Mouse (Mus musculus) cerebellum, adult 2 months (tissue): ENCODE results near the gene Ptf1a. TPM values are rescaled to one million over a fixed set of nuclear protein-coding genes. Genes with fewer than 3 reads are reported as not detected.

Experiments
- DNase-seq, 2 experiments: peaks; one replicate each; pipeline ENCODE4 v3.0.0; 2021
- H3K27ac ChIP-seq: fragments of 200-500 bp; 2 replicates; pipeline ENCODE4 v1.5.1; 2012; ENCODE audit warnings: low read length, control low read depth, inconsistent platforms; ENCODE audit not compliant: insufficient read depth
- H3K27me3 ChIP-seq: fragments of 200-500 bp; 2 replicates; pipeline ENCODE4 v1.6.1; 2012; ENCODE audit warnings: inconsistent platforms, mild to moderate bottlenecking, low read length, moderate library complexity; ENCODE audit not compliant: control insufficient read depth, insufficient read depth
- H3K4me1 ChIP-seq: fragments of 200-500 bp; 2 replicates; pipeline ENCODE4 v1.6.1; 2011; ENCODE audit warnings: low read length; ENCODE audit not compliant: control insufficient read depth, insufficient read depth
- H3K4me3 ChIP-seq: fragments of 200-500 bp; replicated peaks from 2 replicates; pipeline ENCODE3; 2011; ENCODE audit warnings: mild to moderate bottlenecking, low read depth, low read length, control low read depth; ENCODE audit not compliant: insufficient read depth
- CTCF ChIP-seq: fragments of 200-500 bp; IDR thresholded peaks from 2 replicates; pipeline ENCODE4 v1.5.1; 2011; ENCODE audit warnings: low read depth, mild to moderate bottlenecking, control low read depth, low read length, moderate library complexity, borderline replicate concordance; ENCODE audit not compliant: insufficient read depth
- POLR2A ChIP-seq: fragments of 200-500 bp; IDR thresholded peaks from 2 replicates; pipeline ENCODE4 v1.6.1; 2011; ENCODE audit warnings: low read length, control low read depth, borderline replicate concordance; ENCODE audit not compliant: insufficient read depth
- WGBS: fragments of 180-500 bp; shearing (Covaris S2); methylation state at CpG from one replicate; pipeline ENCODE4 v1.1.7; 2018; 5-methylcytosine and 5-hydroxymethylcytosine counted together
- polyA plus RNA-seq: library from polyadenylated mRNA; depleted of rRNA; stranded (reverse); fragments of >200 nt; gene quantifications from 2 replicates; pipeline ENCODE4 v1.2.3, GENCODE M21; 2012

Ptf1a gene
- polyA plus RNA-seq, 1 experiment = 0.08 TPM

DNA sequence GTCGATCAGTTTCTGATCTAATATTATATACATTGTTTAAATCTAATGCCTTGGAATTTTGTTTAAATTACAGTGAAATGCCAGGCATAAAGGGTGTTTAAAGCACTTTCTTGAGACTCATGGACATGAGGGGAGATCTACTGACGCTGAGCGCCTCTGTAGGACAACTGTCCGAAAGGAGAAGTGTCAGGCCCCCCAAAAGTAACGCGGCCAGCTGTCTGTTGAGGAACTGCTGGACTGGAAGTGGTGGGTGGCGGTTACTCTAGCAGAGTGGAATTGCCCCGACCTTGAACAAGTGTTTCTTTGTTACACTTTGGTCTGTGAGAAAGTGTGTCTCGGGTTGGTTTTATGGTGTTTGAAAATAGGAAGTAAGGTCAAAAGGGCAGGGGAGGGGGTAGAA, 1.1 kb upstream of the Ptf1a start:
- Histone ChIP-seq H3K4me3 (no peak overlapping the region), H3K27ac (no peak overlapping the region), H3K4me1 (no peaks in the 10 kb centered on the region; the same call in 1 of the 2 replicates), H3K27me3 (peaks cover 3% of the 10 kb centered on the region; the same call in 1 of the 2 replicates)
- 12% methylated on average over 9 of the region's 9 CpGs for WGBS
- TF ChIP-seq CTCF (no peak), POLR2A (no peak)
- DNase-seq = no peak

DNA sequence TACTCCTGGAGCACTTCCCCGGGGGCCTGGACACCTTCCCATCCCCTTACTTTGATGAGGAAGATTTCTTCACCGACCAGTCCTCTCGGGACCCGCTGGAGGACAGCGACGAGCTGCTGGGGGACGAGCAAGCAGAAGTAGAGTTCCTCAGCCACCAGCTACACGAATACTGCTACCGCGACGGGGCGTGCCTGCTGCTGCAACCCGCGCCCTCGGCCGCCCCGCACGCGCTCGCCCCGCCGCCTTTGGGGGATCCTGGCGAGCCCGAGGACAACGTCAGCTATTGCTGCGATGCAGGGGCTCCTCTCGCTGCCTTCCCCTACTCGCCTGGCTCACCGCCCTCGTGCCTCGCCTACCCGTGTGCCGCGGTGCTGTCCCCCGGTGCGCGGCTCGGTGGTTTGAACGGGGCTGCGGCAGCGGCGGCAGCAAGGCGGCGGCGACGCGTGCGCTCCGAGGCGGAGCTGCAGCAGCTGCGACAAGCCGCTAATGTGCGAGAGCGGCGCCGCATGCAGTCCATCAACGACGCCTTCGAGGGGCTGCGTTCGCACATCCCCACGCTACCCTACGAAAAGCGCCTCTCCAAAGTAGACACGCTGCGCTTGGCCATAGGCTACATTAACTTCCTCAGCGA, 523 bp downstream of the Ptf1a start:
- DNase-seq = no peak
- WGBS = under 1% methylated on average over 67 of the region's 67 CpGs
- Histone ChIP-seq H3K4me3 (no peak overlapping the region), H3K4me1 (no peaks in the 10 kb centered on the region; the same call in 1 of the 2 replicates), H3K27ac (no peak overlapping the region), H3K27me3 (peaks cover 3% of the 10 kb centered on the region; the same call in 1 of the 2 replicates)
- TF ChIP-seq POLR2A (no peak), CTCF (no peak)

DNA sequence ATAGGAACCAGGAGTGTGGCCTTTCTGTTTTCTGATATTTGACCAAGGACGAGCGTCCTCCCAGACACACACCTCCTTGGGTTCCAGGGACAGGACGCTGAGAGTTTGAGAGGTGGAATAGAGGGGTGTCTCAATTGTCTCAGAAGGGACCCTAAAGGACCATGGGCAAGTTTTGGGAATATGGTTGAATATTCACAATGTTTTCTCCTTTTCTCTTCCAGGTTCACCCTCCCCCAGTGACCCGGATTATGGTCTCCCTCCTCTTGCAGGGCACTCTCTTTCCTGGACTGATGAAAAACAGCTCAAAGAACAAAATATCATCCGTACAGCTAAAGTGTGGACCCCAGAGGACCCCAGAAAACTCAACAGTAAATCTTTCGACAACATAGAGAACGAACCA, 1.3 kb downstream of the Ptf1a start:
- DNase-seq = no peak
- no peak overlapping the region for H3K4me3 ChIP-seq
- 11% methylated on average over 7 of the region's 7 CpGs for WGBS
- H3K4me1 ChIP-seq = no peaks in the 10 kb centered on the region; the same call in 1 of the 2 replicates
- H3K27me3 ChIP-seq = peaks cover 3% of the 10 kb centered on the region; the same call in 1 of the 2 replicates
- TF ChIP-seq CTCF (no peak), POLR2A (no peak)
- H3K27ac ChIP-seq = no peak overlapping the region

DNA sequence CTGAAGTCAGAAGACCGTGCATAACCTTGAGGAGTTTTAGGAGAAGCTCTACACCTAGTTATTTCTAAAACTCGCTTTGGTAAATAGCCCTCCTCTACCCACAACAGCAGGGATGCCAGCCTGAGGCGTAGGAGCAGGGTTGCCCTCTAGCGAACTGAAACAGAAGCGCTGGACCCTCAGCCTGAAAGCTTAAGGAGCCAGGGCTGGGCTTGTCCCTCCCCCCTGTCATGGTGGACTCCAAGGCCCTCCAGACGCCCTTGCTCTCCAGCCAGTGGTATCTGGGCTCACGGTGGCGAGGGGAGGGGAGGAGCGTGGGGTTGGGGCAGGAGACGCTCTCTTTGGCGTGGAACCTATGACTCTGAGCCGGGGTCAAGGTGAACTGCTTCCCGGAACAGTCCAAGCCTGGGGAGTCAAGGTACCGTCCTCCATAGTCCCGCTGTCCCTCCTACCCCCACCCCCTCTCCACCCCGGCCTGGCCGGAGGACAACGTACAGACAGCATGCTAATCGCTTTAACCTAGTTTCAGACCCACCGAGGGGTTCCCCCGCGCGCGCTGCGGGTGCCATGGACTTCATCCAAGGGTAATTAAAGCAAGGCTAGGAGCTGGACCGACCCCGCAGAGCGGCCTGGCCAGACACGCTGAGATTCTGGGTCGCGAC, 2.7 kb downstream of the Ptf1a start:
- Histone ChIP-seq H3K4me3 (peak overlapping the region; percentile 6), H3K27ac (no peak overlapping the region), H3K27me3 (peaks cover 4% of the 10 kb centered on the region; the same call in 1 of the 2 replicates), H3K4me1 (no peaks in the 10 kb centered on the region; the same call in 1 of the 2 replicates)
- peak; percentile 29 to 31 for DNase-seq
- TF ChIP-seq POLR2A = no peak
- WGBS = under 1% methylated on average over 31 of the region's 31 CpGs

DNA sequence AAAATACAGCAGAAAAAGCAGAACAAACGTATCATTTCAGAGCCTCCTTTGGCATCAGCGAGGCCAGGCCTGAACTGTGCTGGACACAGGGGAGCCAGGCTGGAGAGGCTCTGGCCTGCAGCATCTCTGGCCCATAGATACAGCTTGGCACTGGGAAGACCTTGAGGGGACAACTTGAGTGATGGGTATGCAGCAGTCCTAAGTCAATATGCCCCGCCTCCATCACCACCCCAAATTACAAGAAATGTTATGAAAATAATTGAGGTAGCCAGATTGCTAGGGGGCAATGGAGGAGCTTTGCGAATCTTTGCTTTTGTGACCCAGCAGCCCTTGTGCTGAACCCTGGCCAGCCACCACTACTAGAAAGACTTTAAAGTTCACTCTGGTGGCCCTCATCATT, 3.8 kb downstream of the Ptf1a start:
- peaks cover 4% of the 10 kb centered on the region; the same call in 1 of the 2 replicates for H3K27me3 ChIP-seq
- no peaks in the 10 kb centered on the region; the same call in 1 of the 2 replicates for H3K4me1 ChIP-seq
- H3K27ac ChIP-seq = no peak overlapping the region
- TF ChIP-seq CTCF (no peak), POLR2A (no peak)
- WGBS = 58% methylated on average over 4 of the region's 4 CpGs
- H3K4me3 ChIP-seq = no peak overlapping the region
- DNase-seq = no peak

DNA sequence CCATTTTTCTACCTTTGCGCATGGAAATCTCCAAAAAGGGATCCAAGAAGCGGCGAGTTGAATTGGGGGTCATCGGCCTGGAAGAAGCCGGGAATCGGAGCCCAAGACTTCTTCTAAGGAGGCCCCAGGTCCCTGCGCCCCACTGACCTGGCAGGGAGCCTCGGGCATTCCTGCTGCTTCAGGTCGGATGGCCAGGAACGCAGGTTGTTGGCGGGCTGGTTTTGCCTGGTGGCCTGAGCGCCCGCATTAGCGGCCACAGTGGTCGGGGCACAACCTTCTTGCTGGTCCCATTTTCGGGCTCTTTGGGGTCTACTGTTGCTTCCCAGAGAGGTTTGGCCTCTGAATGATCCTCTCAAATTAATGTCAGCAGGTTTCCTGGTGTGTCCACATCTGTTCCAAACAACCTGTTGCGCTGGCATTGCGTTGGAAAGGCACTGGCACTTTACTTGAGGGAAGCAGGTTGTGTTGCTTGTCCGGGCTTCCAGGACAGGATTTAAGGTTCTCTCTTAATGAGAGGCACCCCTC, 7.1 kb downstream of the Ptf1a start:
- under 1% methylated on average over 19 of the region's 19 CpGs for WGBS

DNA sequence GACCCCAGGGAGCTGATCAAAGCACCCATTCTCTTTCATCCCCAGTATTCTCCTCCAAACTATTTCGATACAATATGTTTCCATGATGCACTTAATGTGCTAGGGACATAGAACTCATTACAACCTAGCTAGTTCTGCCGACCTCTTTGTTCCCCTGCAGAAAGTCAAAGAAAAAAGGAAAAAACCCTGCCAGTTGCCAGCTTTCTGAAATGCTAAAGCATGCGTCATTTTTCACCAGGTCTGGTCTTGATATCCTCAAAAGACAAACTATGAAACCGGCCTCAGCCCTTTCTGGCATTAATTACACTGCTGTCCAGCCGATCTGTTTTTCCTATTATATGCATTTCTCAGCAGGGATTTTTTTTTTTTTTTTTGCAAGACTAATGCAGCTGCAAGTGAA, 9.8 kb downstream of the Ptf1a start:
- H3K27ac ChIP-seq = no peak overlapping the region
- TF ChIP-seq POLR2A (no peak), CTCF (no peak)
- no peaks in the 10 kb centered on the region for H3K4me1 ChIP-seq
- H3K27me3 ChIP-seq = peaks cover 2% of the 10 kb centered on the region; the same call in 1 of the 2 replicates
- no peak overlapping the region for H3K4me3 ChIP-seq
- 2% methylated on average over 5 of the region's 5 CpGs for WGBS
- DNase-seq = no peak

More for the DNA sequence above, 7.1 kb downstream of the Ptf1a start:
- no peaks in the 10 kb centered on the region; the same call in 1 of the 2 replicates for H3K4me1 ChIP-seq
- peaks cover 4% of the 10 kb centered on the region; the same call in 1 of the 2 replicates for H3K27me3 ChIP-seq
- no peak for TF ChIP-seq POLR2A
- no peak for TF ChIP-seq CTCF
- no peak overlapping the region for H3K4me3 ChIP-seq
- DNase-seq = no peak
- H3K27ac ChIP-seq = no peak overlapping the region

DNA sequence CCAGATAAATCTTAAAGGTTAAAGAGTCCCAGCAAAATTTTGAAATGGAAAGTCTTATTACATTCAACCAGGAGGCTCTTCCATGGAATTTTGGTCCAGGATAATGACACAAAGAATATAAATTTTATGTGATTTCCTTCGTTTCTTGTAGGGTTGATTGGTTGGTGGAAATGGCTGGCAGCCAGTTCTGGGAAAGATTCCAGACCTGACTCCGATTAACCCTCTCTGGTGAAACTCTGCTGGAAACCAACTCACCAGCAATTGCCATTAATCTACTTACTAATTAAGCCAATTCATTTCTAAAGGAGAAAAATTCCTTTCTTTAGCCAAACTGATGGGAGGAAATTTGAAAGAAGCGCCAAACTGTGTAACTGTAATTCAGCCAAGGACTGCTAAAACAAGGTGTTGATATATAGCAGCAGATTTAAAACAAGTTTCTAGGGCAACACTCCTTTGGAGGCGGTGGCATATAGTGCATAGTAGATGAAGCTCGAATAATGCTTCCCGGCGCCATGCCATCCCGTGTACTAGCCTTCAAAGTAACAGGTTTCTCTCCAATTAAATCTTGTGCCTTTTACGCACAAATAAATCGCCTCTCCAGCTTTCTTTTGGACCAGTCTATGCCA, 10.5 kb downstream of the Ptf1a start:
- 1% methylated on average over 10 of the region's 10 CpGs for WGBS
- no peak for DNase-seq
- TF ChIP-seq CTCF (no peak), POLR2A (no peak)

More for the DNA sequence above, 10.5 kb downstream of the Ptf1a start:
- no peak overlapping the region for H3K4me3 ChIP-seq
- H3K27me3 ChIP-seq = peaks cover 2% of the 10 kb centered on the region; the same call in 1 of the 2 replicates
- H3K4me1 ChIP-seq = no peaks in the 10 kb centered on the region
- no peak overlapping the region for H3K27ac ChIP-seq
